Mouse (Mus musculus) inflammation-experienced regulatory T-cells, adult 6 months (primary cell): ENCODE data around the gene Treh. TPM values are rescaled to one million over a fixed set of nuclear protein-coding genes. Genes with fewer than 3 reads are reported as not detected.

Experiments
- ATAC-seq: one replicate; pipeline ENCODE4 v1.8.0; 2017
- polyA plus RNA-seq, 3 experiments: library from polyadenylated mRNA; unstranded; fragments of 100-300 nt; shearing (Covaris generic); gene quantifications; one replicate each; pipeline ENCODE4 v1.2.1; 2017

Treh gene
- polyA plus RNA-seq, 3 experiments from 2014 or later = not detected

GRCm38 (mm10) chr9:44679565-44679964 lies 6.5 kb downstream of the Treh start:
- ATAC-seq = no peak

- no peak for ATAC-seq
These were observed 10.0 kb downstream of the Treh start for GRCm38 (mm10) chr9:44683046-44683445.

GRCm38 (mm10) chr9:44685346-44686330 lies 12.6 kb downstream of the Treh start:
- no peak for ATAC-seq

DNA sequence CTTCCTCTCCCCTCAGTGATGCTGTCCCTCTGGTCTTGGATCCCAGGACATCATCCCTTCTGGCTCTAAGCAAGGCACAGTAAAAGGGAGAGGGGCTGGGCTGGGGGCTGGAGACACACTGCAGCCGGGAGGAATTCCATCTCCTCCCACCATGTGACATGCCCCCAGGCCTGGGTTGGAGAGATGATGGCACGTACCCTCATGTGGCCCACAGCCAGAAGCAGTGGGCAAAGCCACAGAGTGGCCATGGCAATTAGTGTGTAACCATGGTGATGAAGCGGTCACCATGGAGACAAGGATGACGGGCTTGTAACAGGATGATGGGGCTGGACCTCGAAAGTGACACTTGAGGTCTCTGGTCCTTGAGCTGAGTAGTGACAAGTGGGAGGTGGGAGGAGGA lies 13.6 kb downstream of the Treh start:
- ATAC-seq = no peak

DNA sequence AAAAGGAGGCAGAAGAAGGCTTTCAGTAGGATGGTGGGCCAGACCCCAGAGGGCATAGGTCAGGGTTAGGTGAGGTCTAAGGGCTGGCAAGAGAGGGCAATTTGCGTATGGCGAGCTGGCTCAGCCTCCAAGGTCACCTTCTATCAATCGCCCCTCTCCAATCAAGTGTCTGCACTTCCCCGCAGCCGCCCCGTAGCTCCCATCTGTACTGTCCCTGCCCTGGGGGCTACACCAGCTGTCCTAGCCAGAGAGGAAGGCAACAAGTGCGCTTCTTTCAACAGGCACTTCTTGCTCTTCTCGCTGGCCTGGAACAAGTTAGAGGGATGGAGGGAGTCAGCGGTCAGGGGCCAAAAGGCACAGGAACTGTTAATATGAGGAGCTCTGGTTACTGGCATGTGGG lies 15.0 kb downstream of the Treh start:
- ATAC-seq = no peak

- no peak for ATAC-seq
These were observed 17.6 kb downstream of the Treh start for GRCm38 (mm10) chr9:44690641-44691040.

- ATAC-seq = no peak
These were observed 18.9 kb downstream of the Treh start for GRCm38 (mm10) chr9:44691671-44692520.

GRCm38 (mm10) chr9:44693071-44693470 lies 20.0 kb downstream of the Treh start:
- ATAC-seq = no peak

GRCm38 (mm10) chr9:44697866-44698265 lies 24.8 kb downstream of the Treh start:
- ATAC-seq = no peak

DNA sequence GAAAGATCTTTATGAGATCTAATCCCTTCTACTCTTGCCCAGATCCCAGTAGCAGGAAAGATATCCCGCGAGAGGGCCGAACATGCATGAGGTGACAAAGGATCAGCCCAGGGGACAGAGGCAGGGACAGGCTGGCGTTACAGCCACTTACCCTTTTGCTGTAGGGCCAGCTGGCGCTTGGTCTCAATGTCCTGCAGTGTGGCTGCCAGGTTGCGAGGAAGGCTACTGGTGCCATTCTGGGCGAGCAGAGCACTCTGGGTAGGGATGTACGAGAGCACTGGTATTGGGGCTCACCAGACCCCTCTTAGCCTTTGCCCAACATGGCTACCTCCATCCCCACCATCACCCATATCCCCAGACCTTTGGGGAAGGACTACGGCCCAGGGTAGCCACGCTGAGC lies 26.2 kb downstream of the Treh start:
- ATAC-seq = no peak

- ATAC-seq = no peak
These were observed 26.7 kb downstream of the Treh start for GRCm38 (mm10) chr9:44699730-44700129.

- ATAC-seq = no peak
These were observed 34.9 kb downstream of the Treh start for GRCm38 (mm10) chr9:44707749-44708428.

- no peak for ATAC-seq
These were observed 35.4 kb downstream of the Treh start for GRCm38 (mm10) chr9:44708429-44708765.

DNA sequence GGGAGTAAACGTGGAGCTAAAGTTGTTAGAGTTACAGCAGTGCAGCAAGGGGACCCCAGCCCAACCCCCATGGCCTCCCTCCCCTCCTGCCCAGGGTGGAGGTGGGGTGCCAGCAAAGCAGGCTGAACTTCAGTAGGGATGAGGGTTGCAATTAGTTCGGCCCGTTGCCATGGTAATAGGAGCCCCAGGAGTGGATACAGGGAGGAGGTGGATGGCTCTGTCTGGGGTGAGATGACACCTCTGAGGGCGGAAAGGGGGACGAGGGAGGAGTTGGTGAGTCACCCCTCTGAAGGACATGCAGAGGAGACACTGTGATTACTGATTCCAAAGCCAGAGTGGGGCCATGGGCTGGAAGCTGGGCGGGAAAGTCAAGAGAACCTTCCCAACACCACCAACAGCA lies 35.9 kb downstream of the Treh start:
- no peak for ATAC-seq

DNA sequence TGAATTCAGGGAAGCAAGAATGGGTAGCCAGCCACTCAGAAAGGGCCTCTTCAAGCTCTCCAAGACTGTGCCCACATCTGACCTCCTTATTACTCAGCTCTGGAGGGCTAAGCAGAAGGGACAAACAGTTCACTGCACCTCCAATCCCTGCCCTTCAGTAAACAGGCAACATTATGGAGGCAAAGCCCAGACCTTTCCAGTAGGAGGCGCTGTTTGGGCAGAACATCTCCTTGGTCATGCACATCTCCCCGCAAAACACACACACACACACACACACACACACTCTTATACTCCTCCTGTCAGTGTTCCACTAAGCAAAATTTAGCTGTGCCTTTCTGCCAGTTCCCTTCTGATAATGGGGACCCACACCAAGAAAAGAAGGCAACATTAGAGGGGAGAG lies 36.6 kb downstream of the Treh start:
- no peak for ATAC-seq

DNA sequence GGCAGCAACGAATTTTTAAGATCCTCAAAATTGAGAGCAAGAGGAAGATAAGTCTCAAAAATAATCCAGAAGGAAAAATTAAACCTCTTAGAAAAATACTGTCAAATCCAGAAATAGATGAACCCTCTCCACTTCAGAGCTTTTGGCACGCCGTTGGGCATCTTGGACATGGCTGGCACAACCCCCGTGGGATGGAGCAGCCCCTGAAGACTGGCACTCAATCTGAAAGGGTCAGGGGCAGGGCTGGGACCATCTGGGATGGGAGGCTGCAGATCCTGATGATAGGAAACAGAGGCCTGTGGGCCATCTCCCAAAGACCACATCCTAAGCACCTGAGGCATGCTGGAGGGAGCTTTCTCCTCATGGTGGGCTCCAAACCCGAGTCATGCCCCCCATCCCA lies 37.2 kb downstream of the Treh start:
- ATAC-seq = no peak

DNA sequence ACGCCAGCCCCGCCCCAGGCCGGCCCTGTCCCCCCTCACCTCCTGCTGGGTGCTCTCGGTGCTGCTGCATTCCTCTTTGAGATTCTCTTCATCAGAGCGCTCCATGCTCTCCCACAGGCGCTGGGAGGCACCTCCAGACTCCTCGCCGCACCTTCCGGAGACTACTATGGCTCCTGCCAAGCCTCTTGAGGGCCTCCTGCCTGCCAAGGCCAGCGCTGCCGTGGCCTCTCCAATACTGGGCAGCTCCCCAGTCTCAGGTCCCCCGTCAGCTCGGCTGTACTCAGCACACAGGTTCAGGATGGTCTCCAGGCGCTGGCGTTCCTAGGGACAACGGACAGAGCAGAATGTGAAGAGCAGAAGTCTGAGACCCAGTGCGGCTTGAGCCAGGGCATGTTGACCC lies 38.6 kb downstream of the Treh start:
- ATAC-seq = no peak

DNA sequence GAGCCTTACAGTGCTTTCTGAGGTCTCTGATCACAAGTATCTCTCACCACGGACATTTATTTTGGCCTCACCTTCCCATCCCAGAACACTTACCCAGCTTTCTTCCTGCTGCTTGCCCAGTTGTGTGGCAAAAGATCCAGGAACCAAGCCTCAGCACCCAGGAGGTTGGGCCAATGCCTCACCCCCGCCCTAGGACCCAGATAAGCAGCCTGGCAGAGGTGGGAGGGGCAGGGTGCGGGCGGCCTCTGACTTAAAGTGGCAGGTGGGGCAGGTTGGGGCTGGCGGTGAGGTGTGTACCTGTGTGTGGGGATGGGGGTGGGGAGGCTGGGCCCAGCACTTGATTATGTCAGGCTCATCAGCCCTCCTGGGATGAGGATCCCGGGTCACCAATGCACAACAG lies 40.0 kb downstream of the Treh start:
- no peak for ATAC-seq

- no peak for ATAC-seq
These were observed 40.5 kb downstream of the Treh start for GRCm38 (mm10) chr9:44713574-44713973.

DNA sequence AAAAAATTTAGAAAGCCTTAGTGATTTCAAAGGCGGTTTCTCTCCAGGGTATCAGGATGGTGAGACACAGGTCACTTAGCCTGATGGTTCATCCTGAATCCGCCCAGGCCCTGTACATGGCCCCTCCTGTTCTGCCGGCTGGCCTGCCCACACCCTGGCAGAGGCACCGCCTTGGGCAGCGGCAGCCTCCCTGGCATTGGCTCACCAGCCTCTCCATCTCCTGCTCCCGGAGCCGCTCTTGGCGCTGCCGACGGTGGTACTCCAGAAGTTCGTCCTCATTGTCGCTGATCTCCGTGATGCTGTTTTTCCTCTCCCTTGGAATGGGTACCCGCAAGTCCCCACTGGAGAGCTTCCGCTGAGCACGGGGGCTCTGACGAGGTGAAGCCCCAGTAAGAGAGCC lies 42.1 kb downstream of the Treh start:
- ATAC-seq = no peak

DNA sequence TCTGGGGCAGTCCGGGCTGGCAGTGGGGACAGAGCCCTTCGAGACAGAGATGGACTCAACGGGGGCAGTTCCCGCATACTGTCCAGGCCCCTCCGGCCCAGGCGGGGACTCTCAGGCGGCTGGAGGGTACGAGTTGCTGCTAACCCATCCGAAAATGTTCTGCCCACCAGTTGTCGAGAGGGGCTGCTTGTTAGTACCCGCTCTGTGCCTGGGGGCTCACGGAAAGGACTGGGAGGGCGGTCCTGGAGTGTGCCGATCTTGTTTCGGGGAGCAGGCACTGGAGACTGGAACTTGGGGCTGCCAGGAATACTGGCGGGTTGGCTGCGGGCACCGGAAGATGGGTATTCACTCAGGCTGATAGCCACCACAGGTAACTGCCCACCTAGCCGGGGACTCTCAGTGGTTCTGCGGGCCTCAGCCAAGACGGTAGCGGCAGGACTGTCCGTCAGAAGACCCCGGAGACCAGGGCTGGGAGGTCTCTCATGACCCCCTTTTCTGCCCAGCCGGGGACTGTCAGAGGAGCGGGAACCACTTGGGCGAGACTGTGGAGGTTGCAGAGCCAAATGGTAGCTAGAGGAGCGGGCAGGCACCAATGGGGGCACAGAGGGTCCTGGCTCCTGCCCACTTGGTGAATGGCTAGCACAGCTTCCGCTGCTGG lies 42.8 kb downstream of the Treh start:
- no peak for ATAC-seq

DNA sequence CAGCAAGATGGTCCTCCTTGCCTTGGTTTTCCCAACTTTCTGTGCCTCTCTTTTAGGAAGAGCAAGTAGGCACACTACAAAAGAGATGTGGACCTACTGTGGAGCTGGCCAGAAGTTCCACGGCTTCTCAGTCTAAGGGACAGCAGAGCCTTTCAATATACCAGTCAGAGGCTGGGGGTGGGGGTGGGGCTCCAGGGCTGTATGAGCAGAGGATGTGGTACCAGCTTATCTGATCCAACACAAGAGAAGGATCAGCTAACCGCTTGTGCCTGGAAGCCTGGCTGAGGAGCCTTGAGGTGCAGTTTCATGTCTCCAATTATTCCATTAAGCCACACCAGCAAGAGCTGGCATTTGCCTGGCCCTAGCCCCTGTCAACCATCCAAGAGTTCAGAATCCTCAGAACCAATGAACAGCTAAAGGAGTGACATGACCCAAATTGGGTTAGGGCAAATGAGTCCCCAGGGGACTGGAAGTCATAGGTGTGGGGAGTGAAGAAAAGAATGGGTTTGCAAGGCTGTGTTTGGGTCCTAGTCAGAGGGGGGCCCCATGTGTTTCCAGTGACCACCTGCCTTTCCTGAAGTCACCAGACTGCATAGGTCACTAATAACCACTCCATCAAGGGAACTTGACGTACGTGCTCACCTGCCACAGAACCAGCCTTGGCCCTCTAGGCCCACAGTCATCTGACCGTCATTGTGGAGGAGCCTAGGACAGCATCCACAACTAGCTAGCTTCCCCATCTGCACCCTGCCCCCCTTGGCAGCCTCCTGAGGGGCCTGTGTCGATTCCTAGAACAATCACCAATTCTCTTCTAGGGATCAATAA lies 44.2 kb downstream of the Treh start:
- peak; percentile 75 for ATAC-seq
